Mouse (Mus musculus): ENCODE measurements around the gene Cltc. TPM values are rescaled to one million over a fixed set of nuclear protein-coding genes. Genes with fewer than 3 reads are reported as not detected.
"Not testable (repeated sequence)": the region's sequence is repeated elsewhere in the genome, so short reads cannot be mapped to it uniquely, and the experiment has no call there.

Gene Cltc
- polyA plus RNA-seq, 1 experiment from 2014 or later: 113 TPM

DNA sequence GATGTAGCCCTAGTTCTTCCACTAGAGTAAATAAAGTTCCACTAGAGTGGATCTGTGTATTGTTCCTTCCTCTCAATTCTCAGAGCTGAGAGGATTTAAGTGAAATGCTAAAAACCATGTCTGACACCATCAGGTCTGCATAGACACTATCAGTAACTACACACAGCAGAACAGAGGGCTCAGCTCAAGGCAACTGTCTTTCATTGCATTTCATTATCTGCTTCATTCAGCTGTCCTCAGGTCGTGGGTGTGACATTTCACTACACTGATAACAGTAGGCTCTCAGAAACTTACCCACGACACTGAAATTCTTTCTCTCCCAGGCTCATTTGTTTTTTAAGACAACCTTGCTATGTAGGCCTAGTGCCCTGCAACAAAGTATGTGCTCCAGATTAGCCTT is 14.8 kb downstream of the Cltc start:
- no peak overlapping the region for H3K4me3 ChIP-seq (replicated peaks; ENCODE audit: low read depth, low read length)
- H3K9me3 ChIP-seq (replicated peaks; ENCODE audit: low read length): no peaks in the 10 kb centered on the region
- DNase-seq (ENCODE audit: low spot score) (no peak), ATAC-seq (replicated peaks; ENCODE audit: low FRiP score, low read depth) (no peak)
- no peak overlapping the region for H3K9ac ChIP-seq (ENCODE audit: low read depth, low read length)
- WGBS: 43% methylated on average over 2 of the region's 2 CpGs
- no peak overlapping the region for H3K27ac ChIP-seq
- no peaks in the 10 kb centered on the region for H3K27me3 ChIP-seq (ENCODE audit: insufficient read depth, low read length)
- no peak for TF ChIP-seq CTCF (IDR thresholded peaks at IDR 0.05; ENCODE audit: low read depth)
- no peaks in the 10 kb centered on the region for H3K36me3 ChIP-seq (ENCODE audit: insufficient read depth, low read length)
- peaks cover 16% of the 10 kb centered on the region; the same call in 1 of the 2 replicates for H3K4me1 ChIP-seq (replicated peaks; ENCODE audit: insufficient read depth, low read length)
- H3K4me2 ChIP-seq (ENCODE audit: low read length): no peak overlapping the region

DNA sequence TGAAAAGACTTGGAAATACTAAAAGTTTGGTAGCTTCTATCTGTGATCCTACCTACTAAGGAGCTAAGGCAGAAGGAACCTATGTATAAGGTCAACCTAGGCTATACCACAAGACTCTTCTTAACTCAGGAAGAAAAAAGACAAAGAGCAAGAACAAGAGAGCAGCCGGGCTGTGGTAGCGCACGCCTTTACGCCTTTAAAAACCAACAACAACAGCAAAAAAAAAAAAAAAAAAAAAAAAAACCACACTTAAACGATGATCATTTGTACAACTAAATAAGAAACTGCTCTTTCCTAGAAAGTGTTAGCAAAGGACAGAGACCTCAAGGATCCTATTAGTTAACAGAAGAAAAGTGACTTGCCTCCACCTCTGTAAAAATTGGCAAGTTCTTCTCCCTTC is 15.9 kb downstream of the Cltc start:
- Histone ChIP-seq H3K4me1 (replicated peaks; ENCODE audit: insufficient read depth, low read length) (peaks cover 18% of the 10 kb centered on the region; the same call in 1 of the 2 replicates), H3K9ac (ENCODE audit: low read depth, low read length) (no peak overlapping the region), H3K9me3 (replicated peaks; ENCODE audit: low read length) (no peaks in the 10 kb centered on the region), H3K27me3 (ENCODE audit: insufficient read depth, low read length) (no peaks in the 10 kb centered on the region), H3K27ac (no peak overlapping the region), H3K4me2 (ENCODE audit: low read length) (no peak overlapping the region), H3K4me3 (replicated peaks; ENCODE audit: low read depth, low read length) (no peak overlapping the region), H3K36me3 (ENCODE audit: insufficient read depth, low read length) (no peaks in the 10 kb centered on the region)
- DNase-seq (ENCODE audit: low spot score) (no peak), ATAC-seq (replicated peaks; ENCODE audit: low FRiP score, low read depth) (no peak)
- no peak for TF ChIP-seq CTCF (IDR thresholded peaks at IDR 0.05; ENCODE audit: low read depth)
- 91% methylated on average over 5 of the region's 5 CpGs for WGBS

DNA sequence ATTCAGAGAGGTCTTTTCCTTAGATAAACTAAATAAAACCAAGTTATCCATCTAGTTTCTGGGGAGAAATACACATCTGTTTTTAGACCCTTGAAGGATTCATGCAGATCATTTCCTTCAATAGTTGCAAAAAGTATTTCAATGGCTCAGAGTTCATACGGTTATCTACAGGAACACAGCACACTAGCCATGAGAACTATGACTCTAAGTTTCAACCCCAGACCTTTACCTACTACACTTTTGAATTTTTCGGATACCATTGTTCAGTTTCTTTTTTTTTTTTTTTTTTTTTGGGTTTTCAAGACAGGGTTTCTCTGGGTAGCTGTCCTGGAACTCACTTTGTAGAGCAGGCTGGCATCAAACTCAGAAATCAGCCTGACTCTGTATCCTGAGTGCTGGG is 17.9 kb downstream of the Cltc start:
- ATAC-seq (replicated peaks; ENCODE audit: low FRiP score, low read depth): no peak
- H3K4me3 ChIP-seq (replicated peaks; ENCODE audit: low read depth, low read length): no peak overlapping the region
- no peak overlapping the region for H3K9ac ChIP-seq (ENCODE audit: low read depth, low read length)
- no peak for TF ChIP-seq CTCF (IDR thresholded peaks at IDR 0.05; ENCODE audit: low read depth)
- DNase-seq (ENCODE audit: low spot score): no peak
- no peak overlapping the region for H3K4me2 ChIP-seq (ENCODE audit: low read length)
- no peaks in the 10 kb centered on the region for H3K27me3 ChIP-seq (ENCODE audit: insufficient read depth, low read length)
- H3K9me3 ChIP-seq (replicated peaks; ENCODE audit: low read length): no peaks in the 10 kb centered on the region
- 68% methylated on average over 2 of the region's 2 CpGs for WGBS
- 0 out of 2 replicates have a peak, but pooled peaks cover 6% of the 10 kb centered on the region for H3K4me1 ChIP-seq (replicated peaks; ENCODE audit: insufficient read depth, low read length)
- no peak overlapping the region for H3K27ac ChIP-seq
- H3K36me3 ChIP-seq (ENCODE audit: insufficient read depth, low read length): 0 out of 2 replicates have a peak, but pooled peaks cover 7% of the 10 kb centered on the region

GRCm38 (mm10) chr11:86738956-86739355 is 18.4 kb downstream of the Cltc start:
- no peak for DNase-seq (ENCODE audit: low spot score)
- Histone ChIP-seq H3K9me3 (replicated peaks; ENCODE audit: low read length) (no peaks in the 10 kb centered on the region), H3K27me3 (ENCODE audit: insufficient read depth, low read length) (no peaks in the 10 kb centered on the region), H3K4me1 (replicated peaks; ENCODE audit: insufficient read depth, low read length) (0 out of 2 replicates have a peak, but pooled peaks cover 5% of the 10 kb centered on the region), H3K27ac (no peak overlapping the region), H3K9ac (ENCODE audit: low read depth, low read length) (no peak overlapping the region), H3K36me3 (ENCODE audit: insufficient read depth, low read length) (0 out of 2 replicates have a peak, but pooled peaks cover 7% of the 10 kb centered on the region), H3K4me3 (replicated peaks; ENCODE audit: low read depth, low read length) (no peak overlapping the region), H3K4me2 (ENCODE audit: low read length) (no peak overlapping the region)
- TF ChIP-seq CTCF (IDR thresholded peaks at IDR 0.05; ENCODE audit: low read depth): no peak
- ATAC-seq (replicated peaks; ENCODE audit: low FRiP score, low read depth): no peak
- WGBS: 69% methylated on average over 1 of the region's 1 CpGs

DNA sequence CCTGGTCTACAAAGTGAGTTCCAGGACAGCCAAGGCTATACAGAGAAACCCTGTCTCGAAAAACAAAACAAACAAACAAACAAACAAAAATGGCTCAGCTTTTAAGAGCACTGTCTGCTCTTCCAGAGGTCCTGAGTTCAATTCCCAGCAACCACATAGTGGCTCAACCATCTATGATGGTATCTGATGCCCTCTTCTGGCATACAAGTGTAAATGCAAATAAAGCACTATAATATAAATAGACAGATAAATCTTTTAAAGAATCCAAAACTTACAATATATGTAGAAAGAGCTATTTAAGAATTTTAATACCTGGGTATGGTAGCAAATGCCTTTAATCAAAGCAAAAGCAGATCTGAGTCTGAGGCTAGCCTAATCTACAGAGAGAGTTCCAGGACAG is 19.1 kb downstream of the Cltc start:
- 85% methylated on average over 1 of the region's 1 CpGs for WGBS
- not testable (repeated sequence) for H3K9me3 ChIP-seq (replicated peaks; ENCODE audit: low read length); ATAC-seq (replicated peaks; ENCODE audit: low FRiP score, low read depth)

GRCm38 (mm10) chr11:86737301-86738000 is 19.9 kb downstream of the Cltc start:
- H3K4me3 ChIP-seq (replicated peaks; ENCODE audit: low read depth, low read length): no peak overlapping the region
- peak; percentile 52 for DNase-seq (ENCODE audit: low spot score)
- no peak overlapping the region for H3K27ac ChIP-seq
- H3K4me1 ChIP-seq (replicated peaks; ENCODE audit: insufficient read depth, low read length): 0 out of 2 replicates have a peak, but pooled peaks cover 3% of the 10 kb centered on the region
- no peak overlapping the region for H3K9ac ChIP-seq (ENCODE audit: low read depth, low read length)
- H3K4me2 ChIP-seq (ENCODE audit: low read length): no peak overlapping the region
- peaks cover 13% of the 10 kb centered on the region; the same call in 1 of the 2 replicates for H3K36me3 ChIP-seq (ENCODE audit: insufficient read depth, low read length)
- no peaks in the 10 kb centered on the region for H3K9me3 ChIP-seq (replicated peaks; ENCODE audit: low read length)
- TF ChIP-seq CTCF (IDR thresholded peaks at IDR 0.05; ENCODE audit: low read depth): no peak
- WGBS: 37% methylated on average over 8 of the region's 8 CpGs
- H3K27me3 ChIP-seq (ENCODE audit: insufficient read depth, low read length): no peaks in the 10 kb centered on the region
- 0 out of 2 replicates have a peak, but pooled peaks have one; percentile 46 for ATAC-seq (replicated peaks; ENCODE audit: low FRiP score, low read depth)

More for the DNA sequence above, 19.1 kb downstream of the Cltc start:
- H3K9ac ChIP-seq (ENCODE audit: low read depth, low read length); H3K27me3 ChIP-seq (ENCODE audit: insufficient read depth, low read length); H3K4me1 ChIP-seq (replicated peaks; ENCODE audit: insufficient read depth, low read length); H3K27ac ChIP-seq; H3K36me3 ChIP-seq (ENCODE audit: insufficient read depth, low read length); H3K4me2 ChIP-seq (ENCODE audit: low read length); H3K4me3 ChIP-seq (replicated peaks; ENCODE audit: low read depth, low read length); DNase-seq (ENCODE audit: low spot score): not testable (repeated sequence)
- TF ChIP-seq CTCF (IDR thresholded peaks at IDR 0.05; ENCODE audit: low read depth): peak; percentile 16; the same call in 1 of the 2 replicates
